Mouse (Mus musculus) natural killer cell, adult 2 months (primary cell): Measurements from ENCODE around the gene Gm49387.

Experiments used
- DNase-seq, 2 experiments: peaks; one replicate each; pipeline ENCODE4 v3.0.0; 2022; ENCODE audit warnings: low spot score in 2 of 2

The Gm49387 gene

GRCm38 (mm10) chr14:31575866-31576265 lies 64.8 kb downstream of the Gm49387 start:
- no peak for DNase-seq

- no peak for DNase-seq
Measured at GRCm38 (mm10) chr14:31574903-31575665, 65.6 kb downstream of the Gm49387 start.

- no peak for DNase-seq
Measured at GRCm38 (mm10) chr14:31572561-31573175, 68.0 kb downstream of the Gm49387 start.

GRCm38 (mm10) chr14:31571419-31571818 lies 69.3 kb downstream of the Gm49387 start:
- DNase-seq = no peak

GRCm38 (mm10) chr14:31570131-31570951 lies 70.3 kb downstream of the Gm49387 start:
- DNase-seq = peak in 1 of 2 experiments; percentile 23

GRCm38 (mm10) chr14:31569151-31569631 lies 71.5 kb downstream of the Gm49387 start:
- no peak for DNase-seq

GRCm38 (mm10) chr14:31565478-31566212 lies 75.0 kb downstream of the Gm49387 start:
- DNase-seq = no peak

- DNase-seq = no peak
Measured at GRCm38 (mm10) chr14:31564452-31565179, 76.1 kb downstream of the Gm49387 start.

GRCm38 (mm10) chr14:31560886-31561285 lies 79.8 kb downstream of the Gm49387 start:
- DNase-seq = no peak

- no peak for DNase-seq
Measured at GRCm38 (mm10) chr14:31559216-31559615, 81.5 kb downstream of the Gm49387 start.

- DNase-seq = no peak
Measured at GRCm38 (mm10) chr14:31557784-31558183, 82.9 kb downstream of the Gm49387 start.

- no peak for DNase-seq
Measured at GRCm38 (mm10) chr14:31557273-31557672, 83.4 kb downstream of the Gm49387 start.

GRCm38 (mm10) chr14:31556526-31557260 lies 84.0 kb downstream of the Gm49387 start:
- no peak for DNase-seq

- no peak for DNase-seq
Measured at GRCm38 (mm10) chr14:31555963-31556434, 84.7 kb downstream of the Gm49387 start.

GRCm38 (mm10) chr14:31555021-31555420 lies 85.7 kb downstream of the Gm49387 start:
- DNase-seq = no peak

- no peak for DNase-seq
Measured at GRCm38 (mm10) chr14:31543885-31544442, 96.7 kb downstream of the Gm49387 start.

- DNase-seq = no peak
Measured at GRCm38 (mm10) chr14:31537298-31537697, 103.4 kb downstream of the Gm49387 start.

GRCm38 (mm10) chr14:31532656-31533055 lies 108.0 kb downstream of the Gm49387 start:
- DNase-seq = no peak

GRCm38 (mm10) chr14:31531506-31532148 lies 109.1 kb downstream of the Gm49387 start:
- peak; percentile 75 to 77 for DNase-seq
